Mouse (Mus musculus): Measurements from ENCODE around the gene Rgs8. TPM values are rescaled to one million over a fixed set of nuclear protein-coding genes. Genes with fewer than 3 reads are reported as not detected.

Rgs8 gene
- polyA plus RNA-seq, 1 experiment from 2014 or later = 0.53 TPM

DNA sequence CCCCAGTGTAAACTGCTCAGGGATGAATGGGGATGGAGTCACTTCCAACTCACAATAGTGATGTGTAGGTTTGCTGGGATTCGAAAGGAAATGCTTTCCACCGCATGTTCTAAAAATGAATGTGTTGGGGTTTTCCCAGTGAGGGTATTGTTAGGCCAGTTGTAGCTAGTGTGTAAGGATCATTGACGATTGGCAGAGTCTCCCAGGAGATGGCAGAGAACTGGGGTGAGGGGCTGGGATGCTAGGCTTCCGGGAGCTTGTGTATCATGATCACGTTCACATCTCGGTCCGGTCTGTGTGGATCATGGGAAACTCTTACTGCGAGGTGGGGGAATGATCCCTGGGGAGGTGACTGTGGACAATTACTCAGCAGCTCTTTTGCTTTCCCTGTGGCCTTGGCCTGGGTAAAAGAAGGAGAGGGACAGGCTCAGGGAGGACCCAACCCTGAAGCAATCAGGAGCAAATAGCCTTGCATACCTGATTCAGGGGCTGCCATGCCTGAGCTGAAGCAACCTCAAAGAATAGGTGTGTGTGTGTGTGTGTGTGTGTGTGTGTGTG is 50.1 kb downstream of the Rgs8 start:
- CTCF ChIA-PET = interaction anchor here (1.0 kb wide), 1 partner anchor 9 kb away, joined by 3 read pairs; no protein-coding TSS in a partner anchor
- in situ Hi-C loops (cut with MboI; ENCODE audit: low pct_unique_long_range_greater_than_20kb) = no loop called here
- no peak for TF ChIP-seq CTCF (IDR thresholded peaks at IDR 0.05)
- H3K27me3 ChIP-seq = no peaks in the 10 kb centered on the region
- no peak for DNase-seq (ENCODE audit: low read depth, low spot score)
- POLR2A ChIA-PET = interaction anchor here (0.5 to 0.6 kb wide), 2 partner anchors 20 to 218 kb away, joined by 3 to 5 read pairs; no protein-coding TSS in a partner anchor
- ATAC-seq = no peak

- ChIA-PET CTCF (no interaction called here), POLR2A (interaction anchor here (0.6 kb wide), 1 partner anchor 219 kb away, joined by 3 read pairs; no protein-coding TSS in a partner anchor)
- H3K27me3 ChIP-seq = no peaks in the 10 kb centered on the region
- no peak for TF ChIP-seq CTCF (IDR thresholded peaks at IDR 0.05)
- in situ Hi-C loops (cut with MboI; ENCODE audit: low pct_unique_long_range_greater_than_20kb) = no loop called here
- DNase-seq (ENCODE audit: low read depth, low spot score) (no peak), ATAC-seq (no peak)
Measured at GRCm38 (mm10) chr1:153703445-153703991, 50.7 kb downstream of the Rgs8 start.

DNA sequence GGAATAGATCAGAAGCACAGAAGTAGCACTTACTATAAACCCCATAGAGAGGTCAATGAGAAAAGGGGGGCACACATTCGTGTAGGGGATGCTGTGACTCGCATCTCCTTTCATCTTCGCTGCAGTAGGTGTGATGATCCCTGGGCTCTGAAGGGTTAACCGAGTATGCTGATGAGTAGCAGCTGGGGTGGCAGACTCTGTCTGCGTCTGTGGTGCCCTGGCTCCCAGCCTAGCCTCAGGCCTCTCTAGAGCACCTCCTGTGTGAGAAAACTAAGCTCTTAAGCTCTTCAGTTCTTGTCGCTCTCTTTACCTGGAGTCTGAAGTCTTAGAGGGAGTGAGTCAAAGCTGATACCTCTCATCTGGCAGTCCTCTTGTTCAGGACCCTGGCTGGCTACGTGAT is 51.3 kb downstream of the Rgs8 start:
- no peaks in the 10 kb centered on the region for H3K27me3 ChIP-seq
- TF ChIP-seq CTCF (IDR thresholded peaks at IDR 0.05) = no peak
- POLR2A ChIA-PET = no interaction called here
- CTCF ChIA-PET = no interaction called here
- DNase-seq (ENCODE audit: low read depth, low spot score) (no peak), ATAC-seq (no peak)
- in situ Hi-C loops (cut with MboI; ENCODE audit: low pct_unique_long_range_greater_than_20kb) = no loop called here

GRCm38 (mm10) chr1:153704996-153705395 is 52.2 kb downstream of the Rgs8 start:
- DNase-seq (ENCODE audit: low read depth, low spot score) (no peak), ATAC-seq (no peak)
- ChIA-PET CTCF (interaction anchor here (0.7 to 1.4 kb wide), 2 partner anchors 10 to 17 kb away, joined by 3 to 5 read pairs; no protein-coding TSS in a partner anchor), POLR2A (no interaction called here)
- in situ Hi-C loops (cut with MboI; ENCODE audit: low pct_unique_long_range_greater_than_20kb) = no loop called here
- no peak for TF ChIP-seq CTCF (IDR thresholded peaks at IDR 0.05)
- H3K27me3 ChIP-seq = no peaks in the 10 kb centered on the region

- CTCF ChIA-PET = interaction anchor here (1.5 kb wide), 1 partner anchor 15 kb away, joined by 4 read pairs; no protein-coding TSS in a partner anchor
- H3K27me3 ChIP-seq = no peaks in the 10 kb centered on the region
- no peak for ATAC-seq
- no peak for TF ChIP-seq CTCF (IDR thresholded peaks at IDR 0.05)
- POLR2A ChIA-PET = no interaction called here
- in situ Hi-C loops (cut with MboI; ENCODE audit: low pct_unique_long_range_greater_than_20kb) = no loop called here
- no peak for DNase-seq (ENCODE audit: low read depth, low spot score)
Measured at GRCm38 (mm10) chr1:153708626-153709025, 55.8 kb downstream of the Rgs8 start.

GRCm38 (mm10) chr1:153709451-153709850 is 56.6 kb downstream of the Rgs8 start:
- CTCF ChIA-PET = no interaction called here
- POLR2A ChIA-PET = interaction anchor here (0.7 kb wide), 1 partner anchor 8 kb away, joined by 3 read pairs; no protein-coding TSS in a partner anchor
- no peaks in the 10 kb centered on the region for H3K27me3 ChIP-seq
- no peak for TF ChIP-seq CTCF (IDR thresholded peaks at IDR 0.05)
- in situ Hi-C loops (cut with MboI; ENCODE audit: low pct_unique_long_range_greater_than_20kb) = no loop called here
- DNase-seq (ENCODE audit: low read depth, low spot score) = no peak
- no peak for ATAC-seq

- CTCF ChIA-PET = interaction anchor here (0.6 kb wide), 1 partner anchor 109 kb away, joined by 3 read pairs; no protein-coding TSS in a partner anchor
- no peaks in the 10 kb centered on the region for H3K27me3 ChIP-seq
- no peak for TF ChIP-seq CTCF (IDR thresholded peaks at IDR 0.05)
- in situ Hi-C loops (cut with MboI; ENCODE audit: low pct_unique_long_range_greater_than_20kb) = no loop called here
- no peak for DNase-seq (ENCODE audit: low read depth, low spot score)
- POLR2A ChIA-PET = interaction anchor here (1.4 kb wide), 1 partner anchor 9 kb away, joined by 5 read pairs; no protein-coding TSS in a partner anchor
- ATAC-seq = no peak
Measured at GRCm38 (mm10) chr1:153711544-153712262, 58.9 kb downstream of the Rgs8 start.

DNA sequence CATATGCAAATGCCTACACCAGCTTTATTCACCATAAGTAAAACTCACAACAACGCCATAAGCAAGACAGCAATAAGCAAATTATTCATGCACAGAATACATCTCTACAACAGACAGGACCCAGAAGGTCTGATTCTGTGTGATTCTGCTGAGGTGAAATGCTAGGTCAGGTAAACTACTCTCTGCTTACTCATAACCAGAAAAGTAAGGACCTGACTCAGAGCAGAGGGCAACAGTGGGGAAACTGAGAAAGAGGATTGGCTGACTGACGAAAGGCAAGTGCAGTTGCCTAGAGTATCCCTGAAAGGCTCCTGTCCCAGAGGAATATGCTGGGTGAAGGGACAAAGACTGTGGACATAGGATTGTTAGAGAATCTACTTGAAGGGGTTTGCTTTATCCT is 59.8 kb downstream of the Rgs8 start:
- CTCF ChIA-PET = interaction anchor here (1.0 kb wide), 1 partner anchor 11 kb away, joined by 3 read pairs; no protein-coding TSS in a partner anchor
- TF ChIP-seq CTCF (IDR thresholded peaks at IDR 0.05) = no peak
- DNase-seq (ENCODE audit: low read depth, low spot score) (no peak), ATAC-seq (no peak)
- POLR2A ChIA-PET = no interaction called here
- in situ Hi-C loops (cut with MboI; ENCODE audit: low pct_unique_long_range_greater_than_20kb) = no loop called here
- no peaks in the 10 kb centered on the region for H3K27me3 ChIP-seq

DNA sequence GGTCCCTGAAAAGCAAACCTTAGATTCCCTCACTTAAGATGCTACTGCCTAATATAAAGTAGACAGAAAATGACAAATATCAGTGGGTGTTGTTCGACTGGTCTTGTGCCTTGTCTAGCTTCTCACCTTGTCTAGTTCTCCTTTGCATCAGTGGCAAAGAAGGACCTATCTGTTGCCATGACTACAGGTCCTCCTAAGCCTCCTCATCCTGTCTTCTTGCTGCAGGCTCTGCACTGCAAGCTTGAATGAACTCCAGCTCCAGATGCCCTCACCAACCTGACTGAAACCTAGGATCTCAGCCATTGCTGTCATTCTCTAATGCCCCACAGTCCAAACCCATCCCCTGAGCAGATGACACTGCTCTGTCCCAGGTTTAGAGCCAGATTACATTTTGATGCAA is 65.2 kb downstream of the Rgs8 start:
- in situ Hi-C loops (cut with MboI; ENCODE audit: low pct_unique_long_range_greater_than_20kb) = no loop called here
- POLR2A ChIA-PET = no interaction called here
- CTCF ChIA-PET = no interaction called here
- ATAC-seq = no peak
- TF ChIP-seq CTCF (IDR thresholded peaks at IDR 0.05) = no peak
- no peak for DNase-seq (ENCODE audit: low read depth, low spot score)
- no peaks in the 10 kb centered on the region for H3K27me3 ChIP-seq

DNA sequence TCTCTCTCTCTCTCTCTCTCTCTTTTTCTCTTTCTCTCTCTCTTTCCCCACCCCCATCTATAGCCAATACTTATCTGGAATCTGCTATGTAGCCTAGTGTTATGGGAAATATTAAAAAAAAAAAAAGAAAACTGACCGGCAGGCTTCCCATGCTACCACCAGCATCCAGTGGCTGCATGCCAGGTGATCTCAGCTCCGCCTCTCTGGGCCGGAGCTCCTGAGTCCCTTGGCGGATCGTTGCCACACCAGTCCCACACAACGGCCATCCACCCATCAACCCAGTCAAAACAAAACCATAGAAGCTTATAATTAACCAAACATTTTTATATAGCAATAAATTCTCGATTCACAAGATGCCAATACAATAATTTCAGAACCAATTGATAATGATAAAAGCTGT is 68.1 kb downstream of the Rgs8 start:
- TF ChIP-seq CTCF (IDR thresholded peaks at IDR 0.05) = no peak
- ATAC-seq (no peak), DNase-seq (ENCODE audit: low read depth, low spot score) (no peak)
- in situ Hi-C loops (cut with MboI; ENCODE audit: low pct_unique_long_range_greater_than_20kb) = no loop called here
- CTCF ChIA-PET = interaction anchor here (1.2 to 1.6 kb wide), 2 partner anchors 15 to 47 kb away, joined by 4 to 5 read pairs; no protein-coding TSS in a partner anchor
- no peaks in the 10 kb centered on the region for H3K27me3 ChIP-seq
- POLR2A ChIA-PET = interaction anchor here (1.6 kb wide), 1 partner anchor 10 kb away, joined by 5 read pairs; no protein-coding TSS in a partner anchor
